Mouse (Mus musculus) thymus, postnatal 10 days (tissue): ENCODE measurements at regions not wholly inside any gene's neighbourhood (a gene's known extent, or its start where the extent isn't known, plus 50 kb on each side); places are given as distances from the start of the nearest gene placed in this dataset.

Experiments
- DNase-seq, 2 experiments: peaks; one replicate each; pipeline ENCODE4 v3.0.0; 2021; ENCODE audit warnings: low spot score in 2 of 2

- no peak for DNase-seq
Observed at GRCm38 (mm10) chr3:63638572-63638971, 154.9 kb upstream of the Gm34302 start.

GRCm38 (mm10) chr3:63637913-63638312, 154.2 kb upstream of the Gm34302 start:
- DNase-seq = no peak

GRCm38 (mm10) chr3:63627724-63628123, 144.0 kb upstream of the Gm34302 start:
- DNase-seq = no peak

GRCm38 (mm10) chr3:63616127-63616526, 132.4 kb upstream of the Gm34302 start:
- DNase-seq = no peak

- no peak for DNase-seq
Observed at GRCm38 (mm10) chr3:63613652-63614051, 130.0 kb upstream of the Gm34302 start.

GRCm38 (mm10) chr3:63612767-63613363, 129.2 kb upstream of the Gm34302 start:
- no peak for DNase-seq

GRCm38 (mm10) chr3:63610113-63610919, 126.6 kb upstream of the Gm34302 start:
- DNase-seq = no peak

GRCm38 (mm10) chr3:63609454-63610112, 125.9 kb upstream of the Gm34302 start:
- DNase-seq = no peak

GRCm38 (mm10) chr3:63582717-63583696, 99.3 kb upstream of the Gm34302 start:
- no peak for DNase-seq

- no peak for DNase-seq
Observed at GRCm38 (mm10) chr3:63582180-63582579, 98.5 kb upstream of the Gm34302 start.

GRCm38 (mm10) chr3:63570607-63571353, 87.1 kb upstream of the Gm34302 start:
- DNase-seq = peak; percentile 7 to 36

- no peak for DNase-seq
Observed at GRCm38 (mm10) chr3:63570082-63570481, 86.4 kb upstream of the Gm34302 start.

- DNase-seq = no peak
Observed at GRCm38 (mm10) chr3:63569004-63569596, 85.4 kb upstream of the Gm34302 start.

GRCm38 (mm10) chr3:63567726-63568125, 84.0 kb upstream of the Gm34302 start:
- no peak for DNase-seq

- no peak for DNase-seq
Observed at GRCm38 (mm10) chr3:63563057-63563456, 79.4 kb upstream of the Gm34302 start.

- DNase-seq = no peak
Observed at GRCm38 (mm10) chr3:63562532-63562931, 78.9 kb upstream of the Gm34302 start.

GRCm38 (mm10) chr3:63560745-63561151, 77.1 kb upstream of the Gm34302 start:
- no peak for DNase-seq

- DNase-seq = no peak
Observed at GRCm38 (mm10) chr3:63556741-63557140, 73.1 kb upstream of the Gm34302 start.

- DNase-seq = peak in 1 of 2 experiments; percentile 8
Observed at GRCm38 (mm10) chr3:63554872-63555271, 71.2 kb upstream of the Gm34302 start.

- no peak for DNase-seq
Observed at GRCm38 (mm10) chr3:63553426-63553825, 69.7 kb upstream of the Gm34302 start.
